In the genomic region with DNA sequence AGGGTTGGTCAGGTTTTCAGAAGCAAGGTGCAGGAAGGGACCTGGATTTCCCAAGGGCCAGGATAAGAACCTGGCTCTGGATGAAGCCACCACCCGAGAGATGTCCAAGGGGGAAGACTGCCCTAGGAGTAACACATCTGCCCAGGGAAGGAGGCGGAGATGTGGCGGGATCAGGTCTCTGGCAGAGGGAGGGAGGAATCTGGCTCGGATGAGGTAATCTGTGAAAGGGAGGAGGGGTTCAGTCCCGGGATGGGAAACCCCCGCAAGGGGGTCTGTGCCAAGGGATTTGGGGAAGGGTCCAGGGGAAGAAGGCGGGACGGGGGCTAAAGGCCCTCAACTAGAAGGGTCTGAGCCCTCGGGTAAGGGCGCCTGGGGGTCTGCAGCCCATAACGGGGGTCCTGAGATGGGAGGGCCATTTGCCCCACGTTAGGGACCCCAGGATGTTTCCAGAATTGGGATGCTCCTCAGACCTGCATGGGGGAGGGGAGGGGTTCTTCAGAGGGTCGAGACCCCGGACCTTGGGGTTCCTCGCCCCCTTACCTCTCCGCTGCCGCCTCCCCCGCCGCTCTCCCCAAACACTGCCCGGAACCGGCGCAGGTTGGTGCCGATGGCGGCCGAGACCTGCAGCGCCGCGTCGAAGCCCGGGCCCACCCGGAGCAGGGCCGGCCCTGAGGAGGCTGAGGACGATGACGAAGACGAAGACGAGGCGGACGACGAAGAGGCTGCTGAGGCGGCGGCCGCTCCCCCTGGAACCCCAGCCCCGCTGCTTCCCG, we compare ENCODE assay signal across 8 mouse cellular contexts. TPM values are rescaled to one million over a fixed set of nuclear protein-coding genes. Genes with fewer than 3 reads are reported as not detected.
DNase-seq lines count a peak whose midpoint lies in the region; ATAC-seq and TF ChIP-seq lines count a peak whose summit lies in the region.

No protein-coding gene starts in this region.

- no peak for DNase-seq in kidney, adult 2 months
- DNase-seq in kidney, adult 18-20 months: no peak
- DNase-seq in MN1 (ENCODE audit: low spot score): peak; percentile 67
- DNase-seq in embryo, embryonic 10 days (ENCODE audit: low spot score): peak; percentile 34
- DNase-seq in layer of hippocampus, postnatal 14 days (ENCODE audit: low spot score in 2 of 2): peak; percentile 31 to 33
- DNase-seq in testis, postnatal 14 days (ENCODE audit: low spot score): peak; percentile 49

- H3K4me2 ChIP-seq in heart, embryonic 13.5 days: peak overlapping the region; percentile 100
- H3K4me2 ChIP-seq in midbrain, embryonic 12.5 days (replicated peaks): peak overlapping the region; percentile 88

- under 1% methylated on average over 44 of the region's 44 CpGs for WGBS in kidney, adult 2 months
- 2% methylated on average over 30 of the region's 44 CpGs for WGBS in heart, embryonic 13.5 days
- WGBS in midbrain, embryonic 12.5 days: 0% methylated on average over 41 of the region's 44 CpGs

- peak overlapping the region; percentile 90 for H3K4me3 ChIP-seq in kidney, adult 2 months (ENCODE audit: insufficient read depth, low read depth, low read length)
- H3K4me3 ChIP-seq in heart, embryonic 13.5 days: peak overlapping the region; percentile 93
- peak overlapping the region; percentile 94 for H3K4me3 ChIP-seq in midbrain, embryonic 12.5 days

- peaks cover 15% of the 10 kb centered on the region for H3K4me1 ChIP-seq in kidney, adult 2 months (ENCODE audit: control insufficient read depth, insufficient read depth, low read length)
- peaks cover 59% of the 10 kb centered on the region for H3K4me1 ChIP-seq in heart, embryonic 13.5 days
- peaks cover 46% of the 10 kb centered on the region for H3K4me1 ChIP-seq in midbrain, embryonic 12.5 days

- H3K9me3 ChIP-seq in heart, embryonic 13.5 days: no peaks in the 10 kb centered on the region
- H3K9me3 ChIP-seq in midbrain, embryonic 12.5 days: no peaks in the 10 kb centered on the region

- peak overlapping the region; percentile 98 for H3K9ac ChIP-seq in heart, embryonic 13.5 days
- H3K9ac ChIP-seq in midbrain, embryonic 12.5 days (replicated peaks): peak overlapping the region; percentile 98

- TF ChIP-seq POLR2A in kidney, adult 2 months (IDR thresholded peaks at IDR 0.05; ENCODE audit: low read depth, low read length): no peak

- no peaks in the 10 kb centered on the region for H3K36me3 ChIP-seq in kidney, adult 2 months (ENCODE audit: control insufficient read depth, insufficient read depth, low read length)
- H3K36me3 ChIP-seq in heart, embryonic 13.5 days: peaks cover 8% of the 10 kb centered on the region; the same call in 1 of the 2 replicates
- H3K36me3 ChIP-seq in midbrain, embryonic 12.5 days: peaks cover 4% of the 10 kb centered on the region; the same call in 1 of the 2 replicates

- peak; percentile 35 for ATAC-seq in heart, embryonic 13.5 days (ENCODE audit: extremely low read depth, insufficient number of reproducible peaks, low FRiP score, low TSS enrichment)
- ATAC-seq in midbrain, embryonic 12.5 days (ENCODE audit: low FRiP score, low read depth): peak; percentile 17; the same call in 1 of the 2 replicates

- H3K27ac ChIP-seq in kidney, adult 2 months (ENCODE audit: insufficient read depth, low read depth, low read length): no peak overlapping the region
- peak overlapping the region; percentile 96 for H3K27ac ChIP-seq in heart, embryonic 13.5 days (replicated peaks)
- peak overlapping the region; percentile 93 for H3K27ac ChIP-seq in midbrain, embryonic 12.5 days (replicated peaks)

- H3K27me3 ChIP-seq in kidney, adult 2 months (replicated peaks; ENCODE audit: control insufficient read depth, insufficient read depth, low read length): no peaks in the 10 kb centered on the region
- peaks cover 11% of the 10 kb centered on the region; the same call in 1 of the 2 replicates for H3K27me3 ChIP-seq in heart, embryonic 13.5 days (replicated peaks)
- H3K27me3 ChIP-seq in midbrain, embryonic 12.5 days: no peaks in the 10 kb centered on the region

- TF ChIP-seq CTCF in kidney, adult 2 months (conservative IDR thresholded peaks at IDR 0.05; ENCODE audit: insufficient read depth, insufficient read length, low read depth, low read length): no peak

RNA-seq across cellular contexts. Expression of a gene that starts 0.6 kb away (rescaled TPM):
- polyA plus RNA-seq in kidney, adult 2 months (2012; rRNA removed): 12.1 and 13.9 TPM in 2 replicates
- polyA plus RNA-seq in heart, embryonic 13.5 days (2015; fragmentation: Nextera tagmentation; extraction: Ambion mirVana): 6.1 and 6.5 TPM in 2 replicates
- total RNA-seq in layer of hippocampus, postnatal 14 days (2021): 10 to 100 TPM; 47.5 to 50.0 TPM
- polyA plus RNA-seq in midbrain, embryonic 12.5 days (2016; fragmentation: Nextera tagmentation; extraction: Ambion mirVana): 32.3 and 32.8 TPM in 2 replicates

RNA-seq across cellular contexts. Expression of a gene that starts 40.0 kb away (rescaled TPM):
- polyA plus RNA-seq in kidney, adult 2 months (2012; rRNA removed): 732 and 924 TPM in 2 replicates
- polyA plus RNA-seq in heart, embryonic 13.5 days (2015; fragmentation: Nextera tagmentation; extraction: Ambion mirVana): 1,009 and 1,200 TPM in 2 replicates
- 100 to 1,000 TPM; 394 to 409 TPM for total RNA-seq in layer of hippocampus, postnatal 14 days (2021)
- polyA plus RNA-seq in midbrain, embryonic 12.5 days (2016; fragmentation: Nextera tagmentation; extraction: Ambion mirVana): 524 and 532 TPM in 2 replicates

Comparison
In these comparisons a context has a peak if more than half of its experiments do, and no peak if none do; other contexts are left out.
1. DNase-seq: peak in MN1 (single experiment), embryo, embryonic 10 days (single experiment), layer of hippocampus, postnatal 14 days (2 of 2) and testis, postnatal 14 days (single experiment); none in kidney, adult 2 months (single experiment) and kidney, adult 18-20 months (single experiment).
2. Peak in every context shown above with its lines, with median percentiles within 50 percentile points of each other: H3K4me3 ChIP-seq.